Mouse (Mus musculus): ENCODE data around the gene Dock9. TPM values are rescaled to one million over a fixed set of nuclear protein-coding genes. Genes with fewer than 3 reads are reported as not detected.

Dock9 gene
- polyA plus RNA-seq, 1 experiment from 2014 or later, result 7.0 TPM

DNA sequence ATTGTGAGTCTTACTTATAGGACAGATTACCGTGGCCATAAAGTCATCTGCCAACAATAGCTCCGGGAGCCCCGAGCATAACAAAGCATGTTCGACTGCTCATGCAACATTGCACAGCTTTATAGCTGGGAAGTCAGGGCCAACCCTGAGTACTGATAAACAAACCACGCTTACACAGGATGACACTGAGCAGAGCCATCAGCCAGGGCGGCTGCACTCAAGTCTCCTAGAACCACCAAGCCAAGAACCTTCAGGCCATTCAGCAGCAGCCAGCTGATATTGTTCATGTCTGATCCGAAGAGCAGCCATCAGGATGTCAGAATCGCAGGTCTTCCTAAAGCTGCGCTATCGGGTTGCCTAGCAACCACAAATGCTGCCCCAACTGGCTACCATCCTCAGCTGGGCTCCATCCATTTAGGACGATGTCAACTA lies 35.6 kb downstream of the Dock9 start:
- 50% methylated on average over 11 of the region's 11 CpGs for WGBS
- Histone ChIP-seq H3K4me1 (replicated peaks) (peaks cover 17% of the 10 kb centered on the region), H3K4me2 (no peak overlapping the region), H3K27ac (ENCODE audit: poor library complexity, severe bottlenecking) (no peak overlapping the region), H3K9me3 (replicated peaks) (no peaks in the 10 kb centered on the region), H3K9ac (no peak overlapping the region), H3K27me3 (replicated peaks) (no peaks in the 10 kb centered on the region), H3K4me3 (no peak overlapping the region), H3K36me3 (no peaks in the 10 kb centered on the region)
- ATAC-seq (ENCODE audit: insufficient number of reproducible peaks, low FRiP score), result no peak; the same call in 1 of the 2 replicates

DNA sequence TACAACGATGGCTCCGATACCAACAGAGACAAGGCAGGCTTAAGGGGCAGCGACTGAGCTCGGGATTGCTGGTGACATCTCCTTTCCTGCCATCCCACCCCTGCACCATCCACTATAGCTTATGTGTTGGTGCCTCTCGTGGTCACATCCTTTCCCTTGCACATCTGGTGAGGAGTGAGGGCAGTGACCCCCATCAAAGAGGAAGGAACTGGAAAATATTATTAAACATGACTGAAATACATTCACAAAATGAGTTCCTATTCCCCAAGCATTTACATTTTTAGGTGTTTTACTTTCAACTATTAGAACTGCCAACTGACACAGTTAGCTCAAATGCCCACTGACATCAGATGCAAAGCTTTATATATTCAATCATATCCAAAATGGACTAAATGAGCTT lies 37.2 kb downstream of the Dock9 start:
- no peak overlapping the region for H3K4me3 ChIP-seq
- H3K36me3 ChIP-seq, result no peaks in the 10 kb centered on the region
- H3K27ac ChIP-seq (ENCODE audit: poor library complexity, severe bottlenecking), result no peak overlapping the region
- H3K4me2 ChIP-seq, result no peak overlapping the region
- no peak overlapping the region for H3K9ac ChIP-seq
- ATAC-seq (ENCODE audit: insufficient number of reproducible peaks, low FRiP score), result no peak
- no peaks in the 10 kb centered on the region for H3K27me3 ChIP-seq (replicated peaks)
- 86% methylated on average over 5 of the region's 5 CpGs for WGBS
- peaks cover 21% of the 10 kb centered on the region for H3K4me1 ChIP-seq (replicated peaks)
- H3K9me3 ChIP-seq (replicated peaks), result no peaks in the 10 kb centered on the region

DNA sequence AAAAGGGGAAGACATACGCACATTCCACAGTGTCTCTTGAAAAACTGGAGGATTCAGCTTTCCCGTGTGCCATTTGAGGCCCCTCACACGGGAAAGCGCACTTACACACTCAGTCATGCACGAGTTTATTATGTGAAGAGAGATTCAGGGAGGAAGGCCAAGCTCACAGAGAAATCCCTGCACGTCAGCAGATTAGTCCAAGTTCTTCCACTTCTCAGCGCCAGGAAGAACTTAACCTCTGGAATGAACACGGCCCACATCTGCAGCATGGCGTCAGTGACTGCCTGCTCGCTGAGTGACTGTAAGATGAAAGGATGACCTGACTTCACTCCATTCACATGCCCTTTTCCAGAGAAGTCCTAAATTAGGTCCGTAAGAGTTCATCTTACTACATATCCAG lies 43.5 kb downstream of the Dock9 start:
- H3K36me3 ChIP-seq, result no peaks in the 10 kb centered on the region
- no peak overlapping the region for H3K9ac ChIP-seq

GRCm38 (mm10) chr14:121752686-121753426 lies 44.8 kb downstream of the Dock9 start:
- 68% methylated on average over 19 of the region's 19 CpGs for WGBS

More for the DNA sequence above, 43.5 kb downstream of the Dock9 start:
- WGBS, result 57% methylated on average over 11 of the region's 11 CpGs
- Histone ChIP-seq H3K9me3 (replicated peaks) (no peaks in the 10 kb centered on the region), H3K27ac (ENCODE audit: poor library complexity, severe bottlenecking) (no peak overlapping the region), H3K27me3 (replicated peaks) (no peaks in the 10 kb centered on the region), H3K4me3 (no peak overlapping the region), H3K4me1 (replicated peaks) (peaks cover 16% of the 10 kb centered on the region), H3K4me2 (no peak overlapping the region)
- ATAC-seq (ENCODE audit: insufficient number of reproducible peaks, low FRiP score), result no peak

GRCm38 (mm10) chr14:121749606-121750005 lies 48.0 kb downstream of the Dock9 start:
- ATAC-seq (ENCODE audit: insufficient number of reproducible peaks, low FRiP score), result no peak
- H3K27me3 ChIP-seq (replicated peaks), result no peaks in the 10 kb centered on the region

More at GRCm38 (mm10) chr14:121752686-121753426, 44.8 kb downstream of the Dock9 start:
- no peaks in the 10 kb centered on the region for H3K9me3 ChIP-seq (replicated peaks)
- no peak overlapping the region for H3K9ac ChIP-seq
- H3K27me3 ChIP-seq (replicated peaks), result no peaks in the 10 kb centered on the region
- H3K27ac ChIP-seq (ENCODE audit: poor library complexity, severe bottlenecking), result no peak overlapping the region
- H3K36me3 ChIP-seq, result no peaks in the 10 kb centered on the region
- H3K4me2 ChIP-seq, result no peak overlapping the region
- no peak overlapping the region for H3K4me3 ChIP-seq
- ATAC-seq (ENCODE audit: insufficient number of reproducible peaks, low FRiP score), result no peak
- H3K4me1 ChIP-seq (replicated peaks), result peaks cover 7% of the 10 kb centered on the region

GRCm38 (mm10) chr14:121749084-121749483 lies 48.6 kb downstream of the Dock9 start:
- no peak for ATAC-seq (ENCODE audit: insufficient number of reproducible peaks, low FRiP score)
- no peaks in the 10 kb centered on the region for H3K27me3 ChIP-seq (replicated peaks)
- no peaks in the 10 kb centered on the region for H3K9me3 ChIP-seq (replicated peaks)
- no peak overlapping the region for H3K27ac ChIP-seq (ENCODE audit: poor library complexity, severe bottlenecking)
- no peak overlapping the region for H3K4me2 ChIP-seq
- H3K4me1 ChIP-seq (replicated peaks), result 0 out of 2 replicates have a peak, but pooled peaks cover 2% of the 10 kb centered on the region
- H3K4me3 ChIP-seq, result no peak overlapping the region
- WGBS, result 76% methylated on average over 10 of the region's 10 CpGs
- H3K36me3 ChIP-seq, result no peaks in the 10 kb centered on the region
- no peak overlapping the region for H3K9ac ChIP-seq

More at GRCm38 (mm10) chr14:121749606-121750005, 48.0 kb downstream of the Dock9 start:
- Histone ChIP-seq H3K9ac (no peak overlapping the region), H3K27ac (ENCODE audit: poor library complexity, severe bottlenecking) (no peak overlapping the region), H3K4me1 (replicated peaks) (0 out of 2 replicates have a peak, but pooled peaks cover 4% of the 10 kb centered on the region), H3K4me3 (no peak overlapping the region), H3K9me3 (replicated peaks) (no peaks in the 10 kb centered on the region), H3K4me2 (no peak overlapping the region), H3K36me3 (no peaks in the 10 kb centered on the region)
- WGBS, result 83% methylated on average over 9 of the region's 9 CpGs

- no peak for ATAC-seq (ENCODE audit: insufficient number of reproducible peaks, low FRiP score)
- Histone ChIP-seq H3K36me3 (no peaks in the 10 kb centered on the region), H3K4me2 (no peak overlapping the region), H3K4me1 (replicated peaks) (no peaks in the 10 kb centered on the region), H3K9me3 (replicated peaks) (no peaks in the 10 kb centered on the region), H3K9ac (no peak overlapping the region), H3K27me3 (replicated peaks) (no peaks in the 10 kb centered on the region), H3K27ac (ENCODE audit: poor library complexity, severe bottlenecking) (no peak overlapping the region), H3K4me3 (no peak overlapping the region)
- 88% methylated on average over 7 of the region's 7 CpGs for WGBS
Observed at GRCm38 (mm10) chr14:121747360-121747759, 50.3 kb downstream of the Dock9 start.

GRCm38 (mm10) chr14:121743787-121744417 lies 53.7 kb downstream of the Dock9 start:
- no peaks in the 10 kb centered on the region for H3K9me3 ChIP-seq (replicated peaks)
- no peak overlapping the region for H3K27ac ChIP-seq (ENCODE audit: poor library complexity, severe bottlenecking)
- H3K36me3 ChIP-seq, result no peaks in the 10 kb centered on the region
- no peak for ATAC-seq (ENCODE audit: insufficient number of reproducible peaks, low FRiP score)
- no peak overlapping the region for H3K4me2 ChIP-seq
- H3K27me3 ChIP-seq (replicated peaks), result no peaks in the 10 kb centered on the region
- no peak overlapping the region for H3K9ac ChIP-seq
- H3K4me1 ChIP-seq (replicated peaks), result no peaks in the 10 kb centered on the region; the same call in 1 of the 2 replicates
- WGBS, result 75% methylated on average over 9 of the region's 9 CpGs
- H3K4me3 ChIP-seq, result no peak overlapping the region

- no peak overlapping the region for H3K27ac ChIP-seq (ENCODE audit: poor library complexity, severe bottlenecking)
- ATAC-seq (ENCODE audit: insufficient number of reproducible peaks, low FRiP score), result no peak
- no peaks in the 10 kb centered on the region for H3K9me3 ChIP-seq (replicated peaks)
- peaks cover 5% of the 10 kb centered on the region; the same call in 1 of the 2 replicates for H3K4me1 ChIP-seq (replicated peaks)
- no peak overlapping the region for H3K4me3 ChIP-seq
- no peaks in the 10 kb centered on the region for H3K36me3 ChIP-seq
- H3K27me3 ChIP-seq (replicated peaks), result peaks cover 4% of the 10 kb centered on the region; the same call in 1 of the 2 replicates
- no peak overlapping the region for H3K4me2 ChIP-seq
- 62% methylated on average over 24 of the region's 24 CpGs for WGBS
- H3K9ac ChIP-seq, result no peak overlapping the region
Observed at GRCm38 (mm10) chr14:121738431-121739403, 58.9 kb downstream of the Dock9 start.

DNA sequence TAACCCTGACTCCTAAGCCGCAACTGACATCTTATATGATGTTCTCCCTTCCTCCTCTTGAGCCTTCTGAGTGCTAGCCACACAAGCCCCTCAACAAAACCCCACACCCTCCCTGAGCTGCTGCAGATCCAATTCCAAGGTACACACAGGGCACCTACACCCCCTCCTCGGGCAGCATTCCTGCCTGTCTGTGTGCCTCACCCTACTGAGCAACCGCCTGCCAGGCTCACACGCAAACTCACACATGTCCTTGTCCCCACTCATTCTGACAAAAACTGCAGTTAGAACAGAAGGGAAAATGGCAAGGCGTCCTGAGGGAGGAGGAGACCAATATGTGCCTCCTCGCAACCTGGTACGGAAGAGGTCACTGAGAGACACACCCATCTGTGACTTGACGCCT lies 60.4 kb downstream of the Dock9 start:
- H3K4me3 ChIP-seq, result no peak overlapping the region
- no peaks in the 10 kb centered on the region for H3K9me3 ChIP-seq (replicated peaks)
- no peak overlapping the region for H3K4me2 ChIP-seq
- H3K27me3 ChIP-seq (replicated peaks), result peaks cover 6% of the 10 kb centered on the region; the same call in 1 of the 2 replicates
- H3K36me3 ChIP-seq, result no peaks in the 10 kb centered on the region
- peaks cover 8% of the 10 kb centered on the region; the same call in 1 of the 2 replicates for H3K4me1 ChIP-seq (replicated peaks)
- no peak for ATAC-seq (ENCODE audit: insufficient number of reproducible peaks, low FRiP score)
- 80% methylated on average over 8 of the region's 8 CpGs for WGBS
- H3K27ac ChIP-seq (ENCODE audit: poor library complexity, severe bottlenecking), result no peak overlapping the region
- no peak overlapping the region for H3K9ac ChIP-seq

All from heart, embryonic 12.5 days (tissue).